Mouse (Mus musculus): ENCODE results near the gene Traf3. TPM values are rescaled to one million over a fixed set of nuclear protein-coding genes. Genes with fewer than 3 reads are reported as not detected.

The Traf3 gene
- polyA plus RNA-seq, 1 experiment from 2014 or later = 17.3 TPM

GRCm38 (mm10) chr12:111271406-111271805 lies 105.2 kb downstream of the Traf3 start:
- Histone ChIP-seq H3K4me3 (no peak overlapping the region), H3K4me1 (peaks cover 20% of the 10 kb centered on the region), H3K4me2 (replicated peaks) (no peak overlapping the region), H3K9me3 (no peaks in the 10 kb centered on the region), H3K27ac (replicated peaks) (no peak overlapping the region), H3K9ac (replicated peaks) (no peak overlapping the region), H3K36me3 (no peaks in the 10 kb centered on the region), H3K27me3 (peaks cover 69% of the 10 kb centered on the region)
- 8% methylated on average over 28 of the region's 28 CpGs for WGBS
- no peak for ATAC-seq (replicated peaks)

- Histone ChIP-seq H3K27ac (replicated peaks) (no peak overlapping the region), H3K4me3 (no peak overlapping the region), H3K36me3 (no peaks in the 10 kb centered on the region), H3K27me3 (peaks cover 75% of the 10 kb centered on the region), H3K4me1 (peaks cover 20% of the 10 kb centered on the region), H3K9ac (replicated peaks) (no peak overlapping the region), H3K9me3 (no peaks in the 10 kb centered on the region), H3K4me2 (replicated peaks) (no peak overlapping the region)
- 23% methylated on average over 8 of the region's 8 CpGs for WGBS
- no peak for ATAC-seq (replicated peaks)
These were observed 105.8 kb downstream of the Traf3 start for GRCm38 (mm10) chr12:111271966-111272365.

GRCm38 (mm10) chr12:111272420-111272819 lies 106.2 kb downstream of the Traf3 start:
- H3K4me3 ChIP-seq = no peak overlapping the region
- no peak for ATAC-seq (replicated peaks)
- no peaks in the 10 kb centered on the region for H3K9me3 ChIP-seq
- no peaks in the 10 kb centered on the region for H3K36me3 ChIP-seq
- peaks cover 79% of the 10 kb centered on the region for H3K27me3 ChIP-seq
- no peak overlapping the region for H3K4me2 ChIP-seq (replicated peaks)
- H3K27ac ChIP-seq (replicated peaks) = no peak overlapping the region
- peaks cover 20% of the 10 kb centered on the region for H3K4me1 ChIP-seq
- no peak overlapping the region for H3K9ac ChIP-seq (replicated peaks)
- 20% methylated on average over 12 of the region's 12 CpGs for WGBS

GRCm38 (mm10) chr12:111274006-111274405 lies 107.8 kb downstream of the Traf3 start:
- Histone ChIP-seq H3K27ac (replicated peaks) (no peak overlapping the region), H3K4me3 (peak overlapping the region; percentile 48), H3K4me1 (peaks cover 20% of the 10 kb centered on the region), H3K4me2 (replicated peaks) (peak overlapping the region; percentile 70), H3K9me3 (no peaks in the 10 kb centered on the region), H3K9ac (replicated peaks) (peak overlapping the region; percentile 43), H3K36me3 (no peaks in the 10 kb centered on the region), H3K27me3 (peaks cover 82% of the 10 kb centered on the region)
- 4% methylated on average over 28 of the region's 28 CpGs for WGBS
- peak; percentile 35; the same call in 1 of the 2 replicates for ATAC-seq (replicated peaks)

- ATAC-seq (replicated peaks) = no peak; the same call in 1 of the 2 replicates
- Histone ChIP-seq H3K4me3 (peak overlapping the region; percentile 48), H3K27ac (replicated peaks) (no peak overlapping the region), H3K4me2 (replicated peaks) (peak overlapping the region; percentile 70), H3K9me3 (no peaks in the 10 kb centered on the region), H3K27me3 (peaks cover 81% of the 10 kb centered on the region), H3K4me1 (peaks cover 20% of the 10 kb centered on the region), H3K36me3 (no peaks in the 10 kb centered on the region), H3K9ac (replicated peaks) (peak overlapping the region; percentile 43)
- 2% methylated on average over 80 of the region's 80 CpGs for WGBS
These were observed 108.4 kb downstream of the Traf3 start for GRCm38 (mm10) chr12:111274447-111275149.

GRCm38 (mm10) chr12:111275150-111275841 lies 109.1 kb downstream of the Traf3 start:
- peaks cover 74% of the 10 kb centered on the region for H3K27me3 ChIP-seq
- H3K36me3 ChIP-seq = no peaks in the 10 kb centered on the region
- H3K4me2 ChIP-seq (replicated peaks) = peak overlapping the region; percentile 70
- H3K4me1 ChIP-seq = peaks cover 20% of the 10 kb centered on the region
- no peak for ATAC-seq (replicated peaks)
- peak overlapping the region; percentile 43 for H3K9ac ChIP-seq (replicated peaks)
- WGBS = 2% methylated on average over 58 of the region's 58 CpGs
- no peak overlapping the region for H3K27ac ChIP-seq (replicated peaks)
- no peaks in the 10 kb centered on the region for H3K9me3 ChIP-seq
- H3K4me3 ChIP-seq = peak overlapping the region; percentile 48

GRCm38 (mm10) chr12:111276371-111276770 lies 110.2 kb downstream of the Traf3 start:
- H3K4me3 ChIP-seq = no peak overlapping the region
- 65% methylated on average over 6 of the region's 6 CpGs for WGBS

GRCm38 (mm10) chr12:111283573-111283972 lies 117.4 kb downstream of the Traf3 start:
- Histone ChIP-seq H3K9me3 (no peaks in the 10 kb centered on the region), H3K4me3 (no peak overlapping the region), H3K4me1 (0 out of 2 replicates have a peak, but pooled peaks cover 4% of the 10 kb centered on the region), H3K9ac (replicated peaks) (no peak overlapping the region), H3K27me3 (no peaks in the 10 kb centered on the region), H3K36me3 (no peaks in the 10 kb centered on the region), H3K4me2 (replicated peaks) (no peak overlapping the region), H3K27ac (replicated peaks) (no peak overlapping the region)
- no peak for ATAC-seq (replicated peaks)
- WGBS = 68% methylated on average over 4 of the region's 4 CpGs

More at GRCm38 (mm10) chr12:111276371-111276770, 110.2 kb downstream of the Traf3 start:
- Histone ChIP-seq H3K27ac (replicated peaks) (no peak overlapping the region), H3K4me2 (replicated peaks) (no peak overlapping the region), H3K4me1 (peaks cover 20% of the 10 kb centered on the region), H3K9ac (replicated peaks) (no peak overlapping the region), H3K27me3 (peaks cover 63% of the 10 kb centered on the region), H3K36me3 (no peaks in the 10 kb centered on the region), H3K9me3 (no peaks in the 10 kb centered on the region)
- no peak for ATAC-seq (replicated peaks)

GRCm38 (mm10) chr12:111284532-111284931 lies 118.4 kb downstream of the Traf3 start:
- 22% methylated on average over 10 of the region's 10 CpGs for WGBS
- no peak for ATAC-seq (replicated peaks)
- no peaks in the 10 kb centered on the region for H3K36me3 ChIP-seq
- no peak overlapping the region for H3K4me3 ChIP-seq
- no peaks in the 10 kb centered on the region for H3K9me3 ChIP-seq
- 0 out of 2 replicates have a peak, but pooled peaks cover 4% of the 10 kb centered on the region for H3K4me1 ChIP-seq
- 0 out of 2 replicates have a peak overlapping the region, but pooled peaks have one; percentile 1 for H3K4me2 ChIP-seq (replicated peaks)
- no peak overlapping the region for H3K9ac ChIP-seq (replicated peaks)
- no peaks in the 10 kb centered on the region for H3K27me3 ChIP-seq
- no peak overlapping the region for H3K27ac ChIP-seq (replicated peaks)

- H3K9me3 ChIP-seq = no peaks in the 10 kb centered on the region
- H3K36me3 ChIP-seq = peaks cover 68% of the 10 kb centered on the region
- no peak overlapping the region for H3K27ac ChIP-seq (replicated peaks)
- H3K27me3 ChIP-seq = no peaks in the 10 kb centered on the region
- ATAC-seq (replicated peaks) = no peak
- WGBS = 94% methylated on average over 12 of the region's 12 CpGs
- no peak overlapping the region for H3K4me3 ChIP-seq
- no peak overlapping the region for H3K4me2 ChIP-seq (replicated peaks)
- H3K4me1 ChIP-seq = no peaks in the 10 kb centered on the region
- H3K9ac ChIP-seq (replicated peaks) = no peak overlapping the region
These were observed 126.9 kb downstream of the Traf3 start for GRCm38 (mm10) chr12:111293025-111293424.

GRCm38 (mm10) chr12:111301322-111302017 lies 135.3 kb downstream of the Traf3 start:
- Histone ChIP-seq H3K4me2 (replicated peaks) (no peak overlapping the region), H3K9me3 (no peaks in the 10 kb centered on the region), H3K9ac (replicated peaks) (no peak overlapping the region), H3K4me3 (no peak overlapping the region), H3K4me1 (no peaks in the 10 kb centered on the region), H3K27ac (replicated peaks) (no peak overlapping the region), H3K27me3 (no peaks in the 10 kb centered on the region), H3K36me3 (peaks cover 90% of the 10 kb centered on the region)
- WGBS = 95% methylated on average over 27 of the region's 27 CpGs
- no peak for ATAC-seq (replicated peaks)

- no peak overlapping the region for H3K27ac ChIP-seq (replicated peaks)
- no peak overlapping the region for H3K9ac ChIP-seq (replicated peaks)
- H3K27me3 ChIP-seq = no peaks in the 10 kb centered on the region
- no peak overlapping the region for H3K4me3 ChIP-seq
- H3K4me2 ChIP-seq (replicated peaks) = no peak overlapping the region
- H3K36me3 ChIP-seq = peaks cover 90% of the 10 kb centered on the region
- no peaks in the 10 kb centered on the region for H3K4me1 ChIP-seq
- no peaks in the 10 kb centered on the region for H3K9me3 ChIP-seq
- ATAC-seq (replicated peaks) = no peak
- 96% methylated on average over 14 of the region's 14 CpGs for WGBS
These were observed 135.8 kb downstream of the Traf3 start for GRCm38 (mm10) chr12:111302018-111302345.
